Mouse (Mus musculus) CH12.LX (cell line): ENCODE measurements around the gene Tmem185b. TPM values are rescaled to one million over a fixed set of nuclear protein-coding genes. Genes with fewer than 3 reads are reported as not detected.

Experiments
- DNase-seq: peaks from one replicate; pipeline ENCODE4 v3.0.0-alpha.2; 2013; ENCODE audit errors: extremely low read depth
- H3K27ac ChIP-seq: 2 replicates; pipeline ENCODE4 v1.5.1; 2012; ENCODE audit warnings: low read depth, mild to moderate bottlenecking, control low read depth, moderate library complexity; ENCODE audit not compliant: insufficient read depth
- H3K27me3 ChIP-seq: replicated peaks from 2 replicates; pipeline ENCODE3; 2012; ENCODE audit warnings: inconsistent platforms
- H3K36me3 ChIP-seq, 2 experiments: replicated peaks in 1 of 2; 2 replicates each; pipeline versions ENCODE3 to v1.6.1; 2012; ENCODE audit warnings: inconsistent platforms in 1 of 2, low read length in 1 of 2, mild to moderate bottlenecking in 1 of 2, mixed read lengths in 1 of 2, moderate library complexity in 1 of 2; ENCODE audit not compliant: control insufficient read depth in 1 of 2, insufficient read depth in 1 of 2
- H3K4me1 ChIP-seq, 2 experiments: 2 replicates each; pipeline ENCODE4 v1.6.1; 2012; ENCODE audit warnings: inconsistent platforms in 1 of 2, moderate library complexity in 1 of 2; ENCODE audit not compliant: insufficient read depth in 2 of 2, control insufficient read depth in 1 of 2
- H3K4me2 ChIP-seq: 2 replicates; pipeline ENCODE4 v1.6.1; 2012; ENCODE audit warnings: low read depth, mild to moderate bottlenecking, control low read depth; ENCODE audit not compliant: poor library complexity, insufficient read depth, severe bottlenecking
- H3K4me3 ChIP-seq, 3 experiments: fragments of 150-350 bp in 1 of 3; sonication (generic) in 1 of 3; replicated peaks in 1 of 3; 2 replicates each; pipeline versions ENCODE3 to v1.5.1; 2011 to 2012; ENCODE audit warnings: low read depth in 2 of 3, low read length in 2 of 3, mild to moderate bottlenecking in 2 of 3, moderate library complexity in 2 of 3, control low read depth in 1 of 3, improper control_type of control experiment in 1 of 3, inconsistent platforms in 1 of 3, mixed read lengths in 1 of 3; ENCODE audit not compliant: poor library complexity in 1 of 3
- H3K79me2 ChIP-seq: replicated peaks from 2 replicates; pipeline ENCODE4 v1.6.1; 2012; ENCODE audit warnings: mild to moderate bottlenecking, moderate library complexity; ENCODE audit not compliant: control insufficient read depth, poor library complexity, insufficient read depth, severe bottlenecking; ENCODE audit errors: extremely low read depth
- H3K9ac ChIP-seq: 2 replicates; pipeline ENCODE4 v1.6.1; 2012; ENCODE audit warnings: low read depth, mild to moderate bottlenecking, control low read depth, moderate library complexity; ENCODE audit not compliant: insufficient read depth
- H3K9me3 ChIP-seq: replicated peaks from 2 replicates; pipeline ENCODE3; 2012; ENCODE audit warnings: low read length, inconsistent platforms, mixed read lengths
- BHLHE40 ChIP-seq: IDR thresholded peaks from 2 replicates; pipeline ENCODE4 v1.6.1; 2011; ENCODE audit warnings: mild to moderate bottlenecking, low read depth, low read length, improper control_type of control experiment
- CTCF ChIP-seq, 2 experiments: IDR thresholded peaks in 1 of 2; conservative IDR thresholded peaks in 1 of 2; 2 replicates each; pipeline ENCODE4 v1.5.1; 2011 to 2012; ENCODE audit warnings: low read depth in 2 of 2, low read length in 2 of 2, improper control_type of control experiment in 1 of 2, inconsistent platforms in 1 of 2, mild to moderate bottlenecking in 1 of 2, moderate library complexity in 1 of 2
- EP300 ChIP-seq: IDR thresholded peaks from 2 replicates; pipeline ENCODE4 v1.6.1; 2011; ENCODE audit warnings: low read length, improper control_type of control experiment
- HCFC1 ChIP-seq: IDR thresholded peaks from 2 replicates; pipeline ENCODE4 v1.6.1; 2012; ENCODE audit warnings: low read depth, mild to moderate bottlenecking, inconsistent platforms, low read length, improper control_type of control experiment
- JUN ChIP-seq: IDR thresholded peaks from 2 replicates; pipeline ENCODE4 v1.6.1; 2011; ENCODE audit warnings: low read depth, mild to moderate bottlenecking, low read length, improper control_type of control experiment, moderate library complexity; ENCODE audit not compliant: insufficient read depth
- MAX ChIP-seq: IDR thresholded peaks from 2 replicates; pipeline ENCODE4 v1.6.1; 2011; ENCODE audit warnings: low read length, improper control_type of control experiment
- MAZ ChIP-seq: IDR thresholded peaks from 2 replicates; pipeline ENCODE4 v1.6.1; 2012; ENCODE audit warnings: low read depth, mild to moderate bottlenecking, inconsistent platforms, low read length, improper control_type of control experiment, moderate library complexity
- MEF2A ChIP-seq: IDR thresholded peaks from 2 replicates; pipeline ENCODE4 v1.6.1; 2014; ENCODE audit warnings: low read depth, mild to moderate bottlenecking, inconsistent platforms, low read length, improper control_type of control experiment, borderline replicate concordance
- NELFE ChIP-seq: IDR thresholded peaks from 2 replicates; pipeline ENCODE4 v1.6.1; 2011; ENCODE audit warnings: low read depth, low read length, improper control_type of control experiment
- NRF1 ChIP-seq: IDR thresholded peaks from 2 replicates; pipeline ENCODE4 v1.6.1; 2014; ENCODE audit warnings: low read depth, mild to moderate bottlenecking, inconsistent platforms, low read length, improper control_type of control experiment, moderate library complexity
- POLR2A ChIP-seq: IDR thresholded peaks from 2 replicates; pipeline ENCODE4 v1.6.1; 2011; ENCODE audit warnings: low read depth, mild to moderate bottlenecking, improper control_type of control experiment, low read length
- RAD21 ChIP-seq: IDR thresholded peaks from 2 replicates; pipeline ENCODE4 v1.6.1; 2011; ENCODE audit warnings: low read depth, mild to moderate bottlenecking, low read length, improper control_type of control experiment, moderate library complexity
- RCOR1 ChIP-seq: conservative IDR thresholded peaks from 2 replicates; pipeline ENCODE4 v1.6.1; 2012; ENCODE audit warnings: low read depth, mild to moderate bottlenecking, inconsistent platforms, low read length, improper control_type of control experiment
- SIN3A ChIP-seq: IDR thresholded peaks from 2 replicates; pipeline ENCODE4 v1.6.1; 2012; ENCODE audit warnings: low read length, improper control_type of control experiment, inconsistent platforms
- UBTF ChIP-seq: IDR thresholded peaks from 2 replicates; pipeline ENCODE4 v1.6.1; 2012; ENCODE audit warnings: low read depth, mild to moderate bottlenecking, inconsistent platforms, low read length, improper control_type of control experiment, moderate library complexity
- USF2 ChIP-seq: conservative IDR thresholded peaks from 2 replicates; pipeline ENCODE4 v1.6.1; 2011; ENCODE audit warnings: low read depth, low read length, improper control_type of control experiment
- ZC3H11A ChIP-seq: IDR thresholded peaks from 2 replicates; pipeline ENCODE4 v1.6.1; 2012; ENCODE audit warnings: low read depth, mild to moderate bottlenecking, inconsistent platforms, low read length, improper control_type of control experiment
- ZKSCAN1 ChIP-seq: IDR thresholded peaks from 2 replicates; pipeline ENCODE4 v1.6.1; 2012; ENCODE audit warnings: low read depth, inconsistent platforms, low read length, improper control_type of control experiment, borderline replicate concordance
- ZMIZ1 ChIP-seq: IDR thresholded peaks from 2 replicates; pipeline ENCODE4 v1.6.1; 2012; ENCODE audit warnings: low read depth, mild to moderate bottlenecking, inconsistent platforms, low read length, improper control_type of control experiment
- dilution Hi-C: fragments of 300-500 bp; cut with MboI; formaldehyde crosslinking; loops from 2 replicates; pipeline ENCODE4 v1.14.3; 2020; ENCODE audit warnings: low sequenced_read_pairs; ENCODE audit not compliant: extremely low pct_unique_long_range_greater_than_20kb, extremely low pct_ligation_motif_present
- in situ Hi-C: fragments of 300-500 bp; cut with MboI; formaldehyde crosslinking; loops from 3 replicates; pipeline ENCODE4 v1.14.3; 2019; ENCODE audit warnings: low sequenced_read_pairs, low pct_ligation_motif_present, low pct_unique_long_range_greater_than_20kb, mixed read lengths
- polyA plus RNA-seq: library from polyadenylated mRNA; unstranded; fragments of >175 nt; gene quantifications from 2 replicates; pipeline ENCODE4 v1.2.1, GENCODE M21; 2012; ENCODE audit warnings: low read depth; ENCODE audit not compliant: insufficient read length
- total RNA-seq, 2 experiments: library from RNA; depleted of rRNA; stranded (reverse); fragments of 300-350 nt in 1 of 2; fragments of >200 nt in 1 of 2; gene quantifications; 2 replicates each; pipeline ENCODE4 v1.2.3; 2012 to 2014

Tmem185b gene
- total and polyA plus RNA-seq, 3 experiments: 11.7 to 14.9 (median 13.4) TPM

GRCm38 (mm10) chr1:119533093-119533805 lies 7.3 kb downstream of the Tmem185b start:
- Histone ChIP-seq H3K27me3 (no peaks in the 10 kb centered on the region), H3K4me1 (no peaks in the 10 kb centered on the region), H3K79me2 (no peaks in the 10 kb centered on the region), H3K9me3 (peaks cover 8% of the 10 kb centered on the region), H3K27ac (no peak overlapping the region), H3K9ac (no peak overlapping the region), H3K4me3 (no peak overlapping the region), H3K4me2 (no peak overlapping the region), H3K36me3 (peaks cover 0 to 13% of the 10 kb centered on the region in 2 experiments)
- DNase-seq: no peak
- TF ChIP-seq JUN: no peak
- no peak for TF ChIP-seq ZKSCAN1
- TF ChIP-seq HCFC1: no peak
- TF ChIP-seq MAZ: no peak
- no peak for TF ChIP-seq NRF1
- no peak for TF ChIP-seq CTCF (conservative IDR thresholded peaks at IDR 0.05 in 1 of 2, IDR thresholded peaks at IDR 0.05 in 1 of 2; ENCODE audit: low read depth in 2 of 2, low read length in 2 of 2)
- TF ChIP-seq RAD21: no peak
- no peak for TF ChIP-seq USF2
- TF ChIP-seq SIN3A: no peak
- no peak for TF ChIP-seq BHLHE40
- TF ChIP-seq RCOR1: no peak
- TF ChIP-seq UBTF: no peak
- TF ChIP-seq NELFE: no peak
- TF ChIP-seq ZC3H11A: no peak
- TF ChIP-seq POLR2A: no peak
- TF ChIP-seq MAX: no peak
- no peak for TF ChIP-seq ZMIZ1
- TF ChIP-seq EP300: no peak
- TF ChIP-seq MEF2A: no peak
- in situ Hi-C loops: no loop called here
- dilution Hi-C loops: no loop called here

- H3K27me3 ChIP-seq: no peaks in the 10 kb centered on the region
- peaks cover 0 to 3% of the 10 kb centered on the region in 2 experiments for H3K36me3 ChIP-seq
- dilution Hi-C loops: no loop called here
- peaks cover 0 to 4% of the 10 kb centered on the region in 2 experiments; a peak in 1 of 4 replicates for H3K4me1 ChIP-seq
- in situ Hi-C loops: no loop called here
- H3K27ac ChIP-seq: no peak overlapping the region
- H3K4me2 ChIP-seq: no peak overlapping the region
- no peak for TF ChIP-seq SIN3A
- H3K79me2 ChIP-seq: no peaks in the 10 kb centered on the region
- DNase-seq: no peak
- no peaks in the 10 kb centered on the region for H3K9me3 ChIP-seq
- no peak overlapping the region for H3K9ac ChIP-seq
- H3K4me3 ChIP-seq: no peak overlapping the region
Observed at GRCm38 (mm10) chr1:119534341-119534740, 8.4 kb downstream of the Tmem185b start.
